Mouse (Mus musculus) erythroblast, embryonic 14.5 days (primary cell): ENCODE measurements around the gene Esyt1.

Experiments
- GATA1 ChIP-seq: IDR thresholded peaks from 2 replicates; pipeline ENCODE4 v1.6.1; 2012; ENCODE audit warnings: low read length, inconsistent platforms, mixed read lengths
- TAL1 ChIP-seq: IDR thresholded peaks from 3 replicates; pipeline ENCODE4 v1.6.1; 2012; ENCODE audit warnings: low read length, inconsistent platforms, mixed read lengths

GRCm38 (mm10) chr10:128493695-128494666 is 31.7 kb downstream of the Esyt1 start, which contains the start of gene Myl6:
- TF ChIP-seq GATA1: no peak
- no peak for TF ChIP-seq TAL1
